Mouse (Mus musculus) frontal cortex, postnatal 25 days (tissue): ENCODE measurements around the gene Oat.

Source experiments
- DNase-seq, 2 experiments: peaks; one replicate each; pipeline ENCODE4 v3.0.0; 2022; ENCODE audit warnings: low spot score in 2 of 2

Oat gene

GRCm38 (mm10) chr7:132542427-132542826, 33.8 kb downstream of the Oat start:
- DNase-seq, result no peak

GRCm38 (mm10) chr7:132541566-132541965, 34.6 kb downstream of the Oat start:
- DNase-seq, result no peak

GRCm38 (mm10) chr7:132540597-132540996, 35.6 kb downstream of the Oat start:
- no peak for DNase-seq

GRCm38 (mm10) chr7:132529206-132529605, 47.0 kb downstream of the Oat start:
- no peak for DNase-seq

GRCm38 (mm10) chr7:132513419-132513982, 62.7 kb downstream of the Oat start:
- no peak for DNase-seq

GRCm38 (mm10) chr7:132509110-132509509, 67.1 kb downstream of the Oat start:
- no peak for DNase-seq
